Mouse (Mus musculus) heart, embryonic 15.5 days (tissue): ENCODE measurements around the gene Ccdc69. TPM values are rescaled to one million over a fixed set of nuclear protein-coding genes. Genes with fewer than 3 reads are reported as not detected.
A peak's percentile ranks its signal among the peaks of the same experiment; 100 is the strongest.

Experiments
- ATAC-seq: fragments of 200-750 bp; cut with Nextera tagmentation; replicated peaks from 2 replicates; pipeline ENCODE4 v1.8.0; 2017; ENCODE audit warnings: low read depth, moderate TSS enrichment; ENCODE audit not compliant: insufficient number of reproducible peaks, insufficient read depth, low FRiP score
- H3K27ac ChIP-seq: fragments of 300-500 bp; sonication (generic); 2 replicates; pipeline ENCODE4 v1.5.1; 2015; ENCODE audit warnings: mild to moderate bottlenecking, inconsistent platforms
- H3K27me3 ChIP-seq: fragments of 300-500 bp; sonication (generic); 2 replicates; pipeline ENCODE4 v1.6.1; 2015; ENCODE audit warnings: inconsistent platforms
- H3K36me3 ChIP-seq: fragments of 300-500 bp; sonication (generic); 2 replicates; pipeline ENCODE4 v1.6.1; 2015; ENCODE audit warnings: mild to moderate bottlenecking, inconsistent platforms
- H3K4me1 ChIP-seq: fragments of 300-500 bp; sonication (generic); replicated peaks from 2 replicates; pipeline ENCODE4 v1.6.1; 2015; ENCODE audit warnings: inconsistent platforms
- H3K4me2 ChIP-seq: fragments of 300-500 bp; sonication (generic); 2 replicates; pipeline ENCODE4 v1.6.1; 2015; ENCODE audit warnings: inconsistent platforms, mild to moderate bottlenecking, moderate library complexity
- H3K4me3 ChIP-seq: fragments of 300-500 bp; sonication (generic); 2 replicates; pipeline ENCODE4 v1.5.1; 2015; ENCODE audit warnings: mild to moderate bottlenecking, inconsistent platforms
- H3K9ac ChIP-seq: fragments of 300-500 bp; sonication (generic); 2 replicates; pipeline ENCODE4 v1.6.1; 2015; ENCODE audit warnings: mild to moderate bottlenecking, inconsistent platforms
- H3K9me3 ChIP-seq: fragments of 300-500 bp; sonication (generic); replicated peaks from 2 replicates; pipeline ENCODE4 v1.6.1; 2016; ENCODE audit warnings: inconsistent platforms
- WGBS: fragments of 180-500 bp; shearing (Covaris S2); methylation state at CpG from one replicate; pipeline ENCODE4 v1.1.7; 2015; ENCODE audit warnings: mixed read lengths; 5-methylcytosine and 5-hydroxymethylcytosine counted together
- polyA plus RNA-seq: library from polyadenylated mRNA; unstranded; fragments of >200 nt; fragmentation: Nextera tagmentation; extraction: Ambion mirVana; gene quantifications from 2 replicates; pipeline ENCODE4 v1.2.1, GENCODE M21; 2015

The Ccdc69 gene
- polyA plus RNA-seq, 1 experiment from 2014 or later, result 21.4 TPM

GRCm38 (mm10) chr11:55033040-55033660 is 44.8 kb downstream of the Ccdc69 start, which contains the start of gene Anxa6:
Gene Anxa6, minus strand, starts transcription at chr11:55033445.
- Histone ChIP-seq H3K27ac (peak within 1 kb of the TSS; percentile 88), H3K9me3 (no peaks in the 10 kb centered on the region), H3K4me1 (peaks cover 40% of the 10 kb centered on the region), H3K27me3 (no peaks in the 10 kb centered on the region), H3K4me3 (peak within 1 kb of the TSS; percentile 72), H3K9ac (peak within 1 kb of the TSS; percentile 85), H3K36me3 (no peaks in the 10 kb centered on the region), H3K4me2 (peak within 1 kb of the TSS; percentile 78)
- peak; percentile 95 for ATAC-seq
- under 1% methylated on average over 40 of the region's 41 CpGs for WGBS

- no peaks in the 10 kb centered on the region for H3K9me3 ChIP-seq
- H3K4me3 ChIP-seq, result peak overlapping the region; percentile 72
- H3K9ac ChIP-seq, result peak overlapping the region; percentile 85
- no peaks in the 10 kb centered on the region for H3K36me3 ChIP-seq
- peak overlapping the region; percentile 78 for H3K4me2 ChIP-seq
- no peaks in the 10 kb centered on the region for H3K27me3 ChIP-seq
- peak overlapping the region; percentile 88 for H3K27ac ChIP-seq
- H3K4me1 ChIP-seq, result peaks cover 49% of the 10 kb centered on the region
- WGBS, result 2% methylated on average over 5 of the region's 5 CpGs
- no peak for ATAC-seq
These were observed 45.6 kb downstream of the Ccdc69 start for GRCm38 (mm10) chr11:55032286-55032685.

GRCm38 (mm10) chr11:55031991-55032280 is 46.0 kb downstream of the Ccdc69 start:
- Histone ChIP-seq H3K27ac (peak overlapping the region; percentile 88), H3K4me2 (peak overlapping the region; percentile 78), H3K9me3 (no peaks in the 10 kb centered on the region), H3K4me1 (peaks cover 52% of the 10 kb centered on the region), H3K27me3 (no peaks in the 10 kb centered on the region), H3K4me3 (peak overlapping the region; percentile 72), H3K9ac (peak overlapping the region; percentile 85), H3K36me3 (no peaks in the 10 kb centered on the region)
- 0% methylated on average over 2 of the region's 4 CpGs for WGBS
- no peak for ATAC-seq

GRCm38 (mm10) chr11:55031211-55031990 is 46.5 kb downstream of the Ccdc69 start:
- 24% methylated on average over 10 of the region's 10 CpGs for WGBS
- no peak; the same call in 1 of the 2 replicates for ATAC-seq

GRCm38 (mm10) chr11:55028509-55028908 is 49.4 kb downstream of the Ccdc69 start:
- Histone ChIP-seq H3K27ac (peak overlapping the region; percentile 44; the same call in 1 of the 2 replicates), H3K9ac (no peak overlapping the region), H3K9me3 (no peaks in the 10 kb centered on the region), H3K4me2 (no peak overlapping the region), H3K36me3 (no peaks in the 10 kb centered on the region), H3K4me3 (no peak overlapping the region), H3K27me3 (no peaks in the 10 kb centered on the region), H3K4me1 (peaks cover 81% of the 10 kb centered on the region)
- WGBS, result 66% methylated on average over 2 of the region's 2 CpGs
- no peak for ATAC-seq

More at GRCm38 (mm10) chr11:55031211-55031990, 46.5 kb downstream of the Ccdc69 start:
- H3K9me3 ChIP-seq, result no peaks in the 10 kb centered on the region
- H3K4me2 ChIP-seq, result peak overlapping the region; percentile 78
- H3K9ac ChIP-seq, result peak overlapping the region; percentile 85
- H3K27ac ChIP-seq, result peak overlapping the region; percentile 88
- H3K36me3 ChIP-seq, result no peaks in the 10 kb centered on the region
- H3K4me1 ChIP-seq, result peaks cover 58% of the 10 kb centered on the region
- peak overlapping the region; percentile 72 for H3K4me3 ChIP-seq
- no peaks in the 10 kb centered on the region for H3K27me3 ChIP-seq

GRCm38 (mm10) chr11:55027204-55027855 is 50.6 kb downstream of the Ccdc69 start:
- Histone ChIP-seq H3K4me3 (no peak overlapping the region), H3K4me2 (no peak overlapping the region), H3K27me3 (no peaks in the 10 kb centered on the region), H3K9ac (no peak overlapping the region), H3K27ac (peak overlapping the region; percentile 54; the same call in 1 of the 2 replicates), H3K4me1 (peaks cover 91% of the 10 kb centered on the region), H3K9me3 (no peaks in the 10 kb centered on the region), H3K36me3 (no peaks in the 10 kb centered on the region)
- WGBS, result 81% methylated on average over 2 of the region's 2 CpGs
- no peak for ATAC-seq

GRCm38 (mm10) chr11:55025896-55026295 is 52.0 kb downstream of the Ccdc69 start:
- Histone ChIP-seq H3K27me3 (no peaks in the 10 kb centered on the region), H3K4me3 (no peak overlapping the region), H3K9ac (no peak overlapping the region), H3K4me1 (peaks cover 91% of the 10 kb centered on the region), H3K27ac (peak overlapping the region; percentile 98), H3K4me2 (no peak overlapping the region), H3K36me3 (peaks cover 4% of the 10 kb centered on the region; the same call in 1 of the 2 replicates), H3K9me3 (no peaks in the 10 kb centered on the region)
- 66% methylated on average over 4 of the region's 4 CpGs for WGBS
- no peak for ATAC-seq

- Histone ChIP-seq H3K4me1 (peaks cover 99% of the 10 kb centered on the region), H3K9me3 (no peaks in the 10 kb centered on the region), H3K4me2 (peak overlapping the region; percentile 55), H3K27ac (peak overlapping the region; percentile 98), H3K27me3 (no peaks in the 10 kb centered on the region), H3K36me3 (peaks cover 25% of the 10 kb centered on the region; the same call in 1 of the 2 replicates), H3K9ac (peak overlapping the region; percentile 40), H3K4me3 (peak overlapping the region; percentile 17)
- no peak for ATAC-seq
- 36% methylated on average over 3 of the region's 3 CpGs for WGBS
These were observed 54.3 kb downstream of the Ccdc69 start for GRCm38 (mm10) chr11:55023583-55023982.

GRCm38 (mm10) chr11:55023049-55023564 is 54.8 kb downstream of the Ccdc69 start:
- ATAC-seq, result peak; percentile 77
- Histone ChIP-seq H3K9ac (peak overlapping the region; percentile 42), H3K4me3 (peak overlapping the region; percentile 17), H3K9me3 (no peaks in the 10 kb centered on the region), H3K4me1 (peaks cover 99% of the 10 kb centered on the region), H3K27ac (peak overlapping the region; percentile 98), H3K4me2 (peak overlapping the region; percentile 55), H3K36me3 (peaks cover 29% of the 10 kb centered on the region; the same call in 1 of the 2 replicates), H3K27me3 (no peaks in the 10 kb centered on the region)
- WGBS, result under 1% methylated on average over 10 of the region's 10 CpGs

- Histone ChIP-seq H3K4me1 (peaks cover 99% of the 10 kb centered on the region), H3K9ac (peak overlapping the region; percentile 42), H3K4me2 (peak overlapping the region; percentile 55), H3K27me3 (no peaks in the 10 kb centered on the region), H3K9me3 (no peaks in the 10 kb centered on the region), H3K36me3 (peaks cover 29% of the 10 kb centered on the region; the same call in 1 of the 2 replicates), H3K4me3 (peak overlapping the region; percentile 17; the same call in 1 of the 2 replicates), H3K27ac (peak overlapping the region; percentile 98)
- 34% methylated on average over 5 of the region's 5 CpGs for WGBS
- 0 out of 2 replicates have a peak, but pooled peaks have one; percentile 1 for ATAC-seq
These were observed 55.4 kb downstream of the Ccdc69 start for GRCm38 (mm10) chr11:55022508-55022907.

GRCm38 (mm10) chr11:55021859-55022258 is 56.1 kb downstream of the Ccdc69 start:
- peak overlapping the region; percentile 98 for H3K27ac ChIP-seq
- peak overlapping the region; percentile 42; the same call in 1 of the 2 replicates for H3K9ac ChIP-seq
- 29% methylated on average over 6 of the region's 6 CpGs for WGBS
- H3K4me1 ChIP-seq, result peaks cover 99% of the 10 kb centered on the region
- no peaks in the 10 kb centered on the region for H3K27me3 ChIP-seq
- H3K9me3 ChIP-seq, result no peaks in the 10 kb centered on the region
- peak overlapping the region; percentile 55; the same call in 1 of the 2 replicates for H3K4me2 ChIP-seq
- H3K36me3 ChIP-seq, result peaks cover 29% of the 10 kb centered on the region; the same call in 1 of the 2 replicates
- no peak overlapping the region for H3K4me3 ChIP-seq
- ATAC-seq, result no peak
